Mouse (Mus musculus) CH12.LX (cell line): ENCODE measurements around the gene Cbwd1. TPM values are rescaled to one million over a fixed set of nuclear protein-coding genes. Genes with fewer than 3 reads are reported as not detected.

Experiments used
- DNase-seq: peaks from one replicate; pipeline ENCODE4 v3.0.0-alpha.2; 2013; ENCODE audit errors: extremely low read depth
- H3K27ac ChIP-seq: 2 replicates; pipeline ENCODE4 v1.5.1; 2012; ENCODE audit warnings: low read depth, mild to moderate bottlenecking, control low read depth, moderate library complexity; ENCODE audit not compliant: insufficient read depth
- H3K27me3 ChIP-seq: replicated peaks from 2 replicates; pipeline ENCODE3; 2012; ENCODE audit warnings: inconsistent platforms
- H3K36me3 ChIP-seq, 2 experiments: replicated peaks in 1 of 2; 2 replicates each; pipeline versions ENCODE3 to v1.6.1; 2012; ENCODE audit warnings: inconsistent platforms in 1 of 2, low read length in 1 of 2, mild to moderate bottlenecking in 1 of 2, mixed read lengths in 1 of 2, moderate library complexity in 1 of 2; ENCODE audit not compliant: control insufficient read depth in 1 of 2, insufficient read depth in 1 of 2
- H3K4me1 ChIP-seq, 2 experiments: 2 replicates each; pipeline ENCODE4 v1.6.1; 2012; ENCODE audit warnings: inconsistent platforms in 1 of 2, moderate library complexity in 1 of 2; ENCODE audit not compliant: insufficient read depth in 2 of 2, control insufficient read depth in 1 of 2
- H3K4me2 ChIP-seq: 2 replicates; pipeline ENCODE4 v1.6.1; 2012; ENCODE audit warnings: low read depth, mild to moderate bottlenecking, control low read depth; ENCODE audit not compliant: poor library complexity, insufficient read depth, severe bottlenecking
- H3K4me3 ChIP-seq, 3 experiments: fragments of 150-350 bp in 1 of 3; sonication (generic) in 1 of 3; replicated peaks in 1 of 3; 2 replicates each; pipeline versions ENCODE3 to v1.5.1; 2011 to 2012; ENCODE audit warnings: low read depth in 2 of 3, low read length in 2 of 3, mild to moderate bottlenecking in 2 of 3, moderate library complexity in 2 of 3, control low read depth in 1 of 3, improper control_type of control experiment in 1 of 3, inconsistent platforms in 1 of 3, mixed read lengths in 1 of 3; ENCODE audit not compliant: poor library complexity in 1 of 3
- H3K79me2 ChIP-seq: replicated peaks from 2 replicates; pipeline ENCODE4 v1.6.1; 2012; ENCODE audit warnings: mild to moderate bottlenecking, moderate library complexity; ENCODE audit not compliant: control insufficient read depth, poor library complexity, insufficient read depth, severe bottlenecking; ENCODE audit errors: extremely low read depth
- H3K9ac ChIP-seq: 2 replicates; pipeline ENCODE4 v1.6.1; 2012; ENCODE audit warnings: low read depth, mild to moderate bottlenecking, control low read depth, moderate library complexity; ENCODE audit not compliant: insufficient read depth
- H3K9me3 ChIP-seq: replicated peaks from 2 replicates; pipeline ENCODE3; 2012; ENCODE audit warnings: low read length, inconsistent platforms, mixed read lengths
- BHLHE40 ChIP-seq: IDR thresholded peaks from 2 replicates; pipeline ENCODE4 v1.6.1; 2011; ENCODE audit warnings: mild to moderate bottlenecking, low read depth, low read length, improper control_type of control experiment
- CHD2 ChIP-seq: IDR thresholded peaks from 2 replicates; pipeline ENCODE4 v1.6.1; 2011; ENCODE audit warnings: low read length, improper control_type of control experiment
- ELF1 ChIP-seq: IDR thresholded peaks from 2 replicates; pipeline ENCODE4 v1.6.1; 2014; ENCODE audit warnings: low read depth, mild to moderate bottlenecking, inconsistent platforms, low read length, improper control_type of control experiment
- ETS1 ChIP-seq: conservative IDR thresholded peaks from 2 replicates; pipeline ENCODE4 v1.6.1; 2012; ENCODE audit warnings: low read depth, mild to moderate bottlenecking, inconsistent platforms, low read length, improper control_type of control experiment, moderate library complexity
- GABPA ChIP-seq: IDR thresholded peaks from 2 replicates; pipeline ENCODE4 v1.6.1; 2012; ENCODE audit warnings: low read depth, low read length, improper control_type of control experiment, inconsistent platforms; ENCODE audit not compliant: insufficient replicate concordance
- JUN ChIP-seq: IDR thresholded peaks from 2 replicates; pipeline ENCODE4 v1.6.1; 2011; ENCODE audit warnings: low read depth, mild to moderate bottlenecking, low read length, improper control_type of control experiment, moderate library complexity; ENCODE audit not compliant: insufficient read depth
- JUND ChIP-seq: conservative IDR thresholded peaks from 2 replicates; pipeline ENCODE4 v1.6.1; 2011; ENCODE audit warnings: low read depth, low read length, improper control_type of control experiment
- KAT2A ChIP-seq: IDR thresholded peaks from 2 replicates; pipeline ENCODE4 v1.6.1; 2012; ENCODE audit warnings: low read length, improper control_type of control experiment, inconsistent platforms; ENCODE audit not compliant: insufficient replicate concordance
- MAFK ChIP-seq: IDR thresholded peaks from 2 replicates; pipeline ENCODE4 v1.6.1; 2011; ENCODE audit warnings: low read length, improper control_type of control experiment; ENCODE audit not compliant: insufficient replicate concordance
- MAX ChIP-seq: IDR thresholded peaks from 2 replicates; pipeline ENCODE4 v1.6.1; 2011; ENCODE audit warnings: low read length, improper control_type of control experiment
- MXI1 ChIP-seq: IDR thresholded peaks from 2 replicates; pipeline ENCODE4 v1.6.1; 2011; ENCODE audit warnings: mild to moderate bottlenecking, low read depth, low read length, improper control_type of control experiment
- MYC ChIP-seq: IDR thresholded peaks from 2 replicates; pipeline ENCODE4 v1.6.1; 2011; ENCODE audit warnings: low read depth, mild to moderate bottlenecking, improper control_type of control experiment, low read length
- NELFE ChIP-seq: IDR thresholded peaks from 2 replicates; pipeline ENCODE4 v1.6.1; 2011; ENCODE audit warnings: low read depth, low read length, improper control_type of control experiment
- NRF1 ChIP-seq: IDR thresholded peaks from 2 replicates; pipeline ENCODE4 v1.6.1; 2014; ENCODE audit warnings: low read depth, mild to moderate bottlenecking, inconsistent platforms, low read length, improper control_type of control experiment, moderate library complexity
- POLR2A ChIP-seq: IDR thresholded peaks from 2 replicates; pipeline ENCODE4 v1.6.1; 2011; ENCODE audit warnings: low read depth, mild to moderate bottlenecking, improper control_type of control experiment, low read length
- RAD21 ChIP-seq: IDR thresholded peaks from 2 replicates; pipeline ENCODE4 v1.6.1; 2011; ENCODE audit warnings: low read depth, mild to moderate bottlenecking, low read length, improper control_type of control experiment, moderate library complexity
- SMC3 ChIP-seq: IDR thresholded peaks from 2 replicates; pipeline ENCODE4 v1.6.1; 2011; ENCODE audit warnings: low read depth, low read length, improper control_type of control experiment
- USF1 ChIP-seq: IDR thresholded peaks from 2 replicates; pipeline ENCODE4 v1.6.1; 2014; ENCODE audit warnings: low read depth, mild to moderate bottlenecking, inconsistent platforms, low read length, improper control_type of control experiment
- ZKSCAN1 ChIP-seq: IDR thresholded peaks from 2 replicates; pipeline ENCODE4 v1.6.1; 2012; ENCODE audit warnings: low read depth, inconsistent platforms, low read length, improper control_type of control experiment, borderline replicate concordance
- ZMIZ1 ChIP-seq: IDR thresholded peaks from 2 replicates; pipeline ENCODE4 v1.6.1; 2012; ENCODE audit warnings: low read depth, mild to moderate bottlenecking, inconsistent platforms, low read length, improper control_type of control experiment
- dilution Hi-C: fragments of 300-500 bp; cut with MboI; formaldehyde crosslinking; loops from 2 replicates; pipeline ENCODE4 v1.14.3; 2020; ENCODE audit warnings: low sequenced_read_pairs; ENCODE audit not compliant: extremely low pct_unique_long_range_greater_than_20kb, extremely low pct_ligation_motif_present
- in situ Hi-C: fragments of 300-500 bp; cut with MboI; formaldehyde crosslinking; loops from 3 replicates; pipeline ENCODE4 v1.14.3; 2019; ENCODE audit warnings: low sequenced_read_pairs, low pct_ligation_motif_present, low pct_unique_long_range_greater_than_20kb, mixed read lengths
- polyA plus RNA-seq: library from polyadenylated mRNA; unstranded; fragments of >175 nt; gene quantifications from 2 replicates; pipeline ENCODE4 v1.2.1, GENCODE M21; 2012; ENCODE audit warnings: low read depth; ENCODE audit not compliant: insufficient read length
- total RNA-seq, 2 experiments: library from RNA; depleted of rRNA; stranded (reverse); fragments of 300-350 nt in 1 of 2; fragments of >200 nt in 1 of 2; gene quantifications; 2 replicates each; pipeline ENCODE4 v1.2.3; 2012 to 2014

Cbwd1 gene
- total and polyA plus RNA-seq, 3 experiments = 21.6 to 50.9 (median 26.3) TPM

DNA sequence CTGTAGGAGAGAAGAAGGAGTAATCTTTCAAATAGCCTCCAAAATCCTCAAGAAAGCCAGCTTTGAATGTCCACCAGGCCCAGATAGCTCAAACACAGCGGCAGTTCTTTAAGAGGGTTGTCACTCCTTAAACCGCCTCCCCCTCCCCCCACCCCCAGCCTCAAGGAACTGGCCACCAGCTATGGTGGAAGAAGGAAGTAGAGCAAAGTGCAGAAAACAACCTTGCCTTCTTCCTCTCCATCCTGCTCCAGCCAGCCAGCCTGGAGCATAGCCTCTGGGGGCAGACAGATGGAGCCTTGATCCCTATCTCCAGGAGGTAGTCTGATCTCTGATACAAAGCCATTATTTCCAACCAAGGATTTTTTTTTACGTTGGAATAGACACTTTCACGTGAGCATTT lies 25.9 kb upstream of the Cbwd1 start:
- Histone ChIP-seq H3K36me3 (no peaks in the 10 kb centered on the region), H3K4me2 (no peak overlapping the region), H3K9ac (no peak overlapping the region), H3K27me3 (no peaks in the 10 kb centered on the region), H3K27ac (no peak overlapping the region), H3K4me3 (no peak overlapping the region), H3K79me2 (no peaks in the 10 kb centered on the region), H3K4me1 (peaks cover 6 to 24% of the 10 kb centered on the region in 2 experiments), H3K9me3 (no peaks in the 10 kb centered on the region)
- dilution Hi-C loops (no loop called here), in situ Hi-C loops (no loop called here)
- TF ChIP-seq ZKSCAN1 (no peak), POLR2A (no peak), RAD21 (no peak), MAFK (no peak), NRF1 (no peak)
- DNase-seq = no peak

GRCm38 (mm10) chr19:24985045-24985444 lies 23.6 kb upstream of the Cbwd1 start:
- dilution Hi-C loops = no loop called here
- DNase-seq = no peak
- Histone ChIP-seq H3K9ac (no peak overlapping the region), H3K9me3 (no peaks in the 10 kb centered on the region), H3K27me3 (no peaks in the 10 kb centered on the region), H3K79me2 (no peaks in the 10 kb centered on the region), H3K4me1 (peaks cover 2 to 12% of the 10 kb centered on the region in 2 experiments; a peak in 3 of 4 replicates)
- TF ChIP-seq BHLHE40 = no peak
- no peak for TF ChIP-seq ETS1
- no peak for TF ChIP-seq ELF1
- no peak for TF ChIP-seq ZKSCAN1
- TF ChIP-seq MAX = no peak
- TF ChIP-seq SMC3 = no peak
- no peak for TF ChIP-seq USF1
- TF ChIP-seq JUND = no peak
- no peak for TF ChIP-seq CHD2
- TF ChIP-seq NELFE = no peak
- no peak for TF ChIP-seq RAD21
- no peak for TF ChIP-seq ZMIZ1
- TF ChIP-seq MXI1 = no peak
- no peak for TF ChIP-seq GABPA
- no peak for TF ChIP-seq JUN
- TF ChIP-seq MYC = no peak
- no peak for TF ChIP-seq KAT2A
- TF ChIP-seq, all 38 proteins: peak for 0
- in situ Hi-C loops = no loop called here
- Histone ChIP-seq H3K27ac (no peak overlapping the region), H3K4me2 (no peak overlapping the region), H3K36me3 (no peaks in the 10 kb centered on the region), H3K4me3 (no peak overlapping the region)
